Mouse (Mus musculus): ENCODE measurements at regions not wholly inside any gene's neighbourhood (a gene's known extent, or its start where the extent isn't known, plus 50 kb on each side); places are given as distances from the start of the nearest gene placed in this dataset.

DNA sequence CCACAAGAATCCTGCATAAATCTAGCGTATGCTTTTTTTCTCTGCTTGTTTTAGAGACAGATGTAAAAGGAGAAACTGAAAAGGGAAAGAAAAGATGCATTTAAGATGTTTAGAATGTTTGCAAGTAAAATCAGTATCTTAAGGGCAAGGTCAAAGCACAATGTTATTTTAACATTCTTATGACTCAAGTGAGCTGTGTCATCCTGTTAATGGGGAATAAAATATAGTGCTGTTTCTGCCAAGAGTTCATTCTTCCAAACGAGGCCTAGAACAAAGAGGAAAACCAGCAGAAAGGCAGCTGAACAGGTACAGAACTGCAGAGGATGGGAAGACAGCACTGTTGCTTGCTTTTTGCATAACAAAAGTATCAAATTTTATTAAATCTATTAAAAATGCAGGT is 156.7 kb upstream of the Tmtc1 start:
- no peak overlapping the region for H3K4me3 ChIP-seq (ENCODE audit: insufficient read depth in 1 of 2, low read depth in 1 of 2, low read length in 2 of 2, poor library complexity in 1 of 2, severe bottlenecking in 1 of 2)
- H3K36me3 ChIP-seq (ENCODE audit: control insufficient read depth, insufficient read depth, low read length, poor library complexity, severe bottlenecking), result no peaks in the 10 kb centered on the region
- no peaks in the 10 kb centered on the region for H3K9me3 ChIP-seq (ENCODE audit: control insufficient read depth, insufficient read depth, low read depth, low read length)
- no peak overlapping the region for H3K9ac ChIP-seq (ENCODE audit: insufficient read depth, low read depth, low read length, poor library complexity, severe bottlenecking)
- H3K27ac ChIP-seq (ENCODE audit: insufficient read depth, low read depth, low read length, poor library complexity, severe bottlenecking), result no peak overlapping the region
- peaks cover 0 to 2% of the 10 kb centered on the region in 2 experiments; a peak in 2 of 4 replicates for H3K4me1 ChIP-seq (ENCODE audit: control insufficient read depth in 2 of 2, insufficient read depth in 2 of 2, low read length in 2 of 2, poor library complexity in 1 of 2)
- TF ChIP-seq ZC3H11A (IDR thresholded peaks at IDR 0.05; ENCODE audit: borderline replicate concordance, low read depth, low read length) (no peak), CHD2 (IDR thresholded peaks at IDR 0.05; ENCODE audit: low read depth, low read length) (no peak), HCFC1 (IDR thresholded peaks at IDR 0.05; ENCODE audit: borderline replicate concordance, insufficient read depth, low read length) (no peak), MAFK (IDR thresholded peaks at IDR 0.05; ENCODE audit: insufficient read depth, low read depth, low read length) (no peak), ZNF384 (IDR thresholded peaks at IDR 0.05; ENCODE audit: low read depth, low read length) (no peak)
- in situ Hi-C loops (cut with MboI; ENCODE audit: low sequenced_read_pairs in 2 of 2, unreplicated experiment in 2 of 2), result no loop called here
- DNase-seq (ENCODE audit: low read depth, low spot score), result no peak

DNA sequence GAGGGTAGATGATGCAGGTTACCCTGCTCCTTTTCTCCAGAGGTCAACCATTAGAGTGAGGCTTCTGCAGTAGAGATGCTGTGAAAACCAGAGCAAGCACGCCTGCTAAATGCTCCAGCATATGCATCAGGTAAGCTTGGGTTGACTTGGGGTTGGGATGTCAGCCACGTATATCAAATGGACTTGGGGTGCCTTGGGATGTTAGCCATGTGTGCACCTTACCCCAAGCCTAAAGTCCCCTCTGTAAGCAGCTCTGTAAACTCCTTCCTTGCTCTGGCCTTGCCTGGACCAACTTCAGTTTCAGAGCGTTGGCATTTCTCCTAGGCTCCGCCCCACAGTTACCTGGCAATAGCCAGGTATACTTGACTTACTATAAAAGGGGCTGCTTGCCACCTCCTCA is 155.3 kb upstream of the Tmtc1 start:
- in situ Hi-C loops (cut with MboI; ENCODE audit: low sequenced_read_pairs in 2 of 2, unreplicated experiment in 2 of 2), result no loop called here
- H3K4me1 ChIP-seq (ENCODE audit: control insufficient read depth in 2 of 2, insufficient read depth in 2 of 2, low read length in 2 of 2, poor library complexity in 1 of 2), result peaks cover 0 to 2% of the 10 kb centered on the region in 2 experiments; a peak in 2 of 4 replicates

DNA sequence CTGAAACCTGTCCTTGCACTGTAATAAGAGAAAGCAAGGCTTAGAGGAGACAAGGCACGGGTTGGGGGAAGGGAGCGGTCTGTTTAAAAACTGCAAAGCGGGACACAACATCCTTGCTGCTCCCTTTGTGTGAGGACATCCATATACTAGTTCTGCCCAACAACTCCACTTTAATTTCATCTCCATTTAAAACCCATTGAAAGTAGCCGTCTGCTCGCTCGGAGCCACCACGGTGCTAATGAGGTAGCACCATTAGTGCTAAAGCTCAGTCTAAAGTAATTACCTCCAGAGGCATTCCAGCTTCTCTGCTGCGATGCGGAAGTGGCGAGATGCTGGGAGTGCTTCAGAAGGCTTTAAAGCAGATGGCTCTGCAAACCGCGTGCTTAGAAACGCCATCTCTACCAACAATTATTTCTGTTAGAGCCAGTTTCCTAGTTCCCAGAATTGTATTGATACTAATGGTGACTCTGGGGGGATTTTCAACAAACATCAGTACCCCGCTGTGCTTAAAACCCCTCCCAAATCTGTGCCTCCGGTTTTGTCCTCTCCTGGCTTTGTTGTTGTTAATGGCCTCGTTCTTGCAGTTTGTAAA is 154.7 kb upstream of the Tmtc1 start:
- no peak overlapping the region for H3K9ac ChIP-seq (ENCODE audit: insufficient read depth, low read depth, low read length, poor library complexity, severe bottlenecking)
- in situ Hi-C loops (cut with MboI; ENCODE audit: low sequenced_read_pairs in 2 of 2, unreplicated experiment in 2 of 2), result no loop called here

More for the DNA sequence above, 155.3 kb upstream of the Tmtc1 start:
- no peak for DNase-seq (ENCODE audit: low read depth, low spot score)
- TF ChIP-seq MAFK (IDR thresholded peaks at IDR 0.05; ENCODE audit: insufficient read depth, low read depth, low read length) (no peak), CHD2 (IDR thresholded peaks at IDR 0.05; ENCODE audit: low read depth, low read length) (no peak), HCFC1 (IDR thresholded peaks at IDR 0.05; ENCODE audit: borderline replicate concordance, insufficient read depth, low read length) (no peak), ZC3H11A (IDR thresholded peaks at IDR 0.05; ENCODE audit: borderline replicate concordance, low read depth, low read length) (no peak), ZNF384 (IDR thresholded peaks at IDR 0.05; ENCODE audit: low read depth, low read length) (no peak)
- Histone ChIP-seq H3K4me3 (ENCODE audit: insufficient read depth in 1 of 2, low read depth in 1 of 2, low read length in 2 of 2, poor library complexity in 1 of 2, severe bottlenecking in 1 of 2) (no peak overlapping the region), H3K9me3 (ENCODE audit: control insufficient read depth, insufficient read depth, low read depth, low read length) (no peaks in the 10 kb centered on the region), H3K27ac (ENCODE audit: insufficient read depth, low read depth, low read length, poor library complexity, severe bottlenecking) (no peak overlapping the region), H3K9ac (ENCODE audit: insufficient read depth, low read depth, low read length, poor library complexity, severe bottlenecking) (no peak overlapping the region), H3K36me3 (ENCODE audit: control insufficient read depth, insufficient read depth, low read length, poor library complexity, severe bottlenecking) (no peaks in the 10 kb centered on the region)

DNA sequence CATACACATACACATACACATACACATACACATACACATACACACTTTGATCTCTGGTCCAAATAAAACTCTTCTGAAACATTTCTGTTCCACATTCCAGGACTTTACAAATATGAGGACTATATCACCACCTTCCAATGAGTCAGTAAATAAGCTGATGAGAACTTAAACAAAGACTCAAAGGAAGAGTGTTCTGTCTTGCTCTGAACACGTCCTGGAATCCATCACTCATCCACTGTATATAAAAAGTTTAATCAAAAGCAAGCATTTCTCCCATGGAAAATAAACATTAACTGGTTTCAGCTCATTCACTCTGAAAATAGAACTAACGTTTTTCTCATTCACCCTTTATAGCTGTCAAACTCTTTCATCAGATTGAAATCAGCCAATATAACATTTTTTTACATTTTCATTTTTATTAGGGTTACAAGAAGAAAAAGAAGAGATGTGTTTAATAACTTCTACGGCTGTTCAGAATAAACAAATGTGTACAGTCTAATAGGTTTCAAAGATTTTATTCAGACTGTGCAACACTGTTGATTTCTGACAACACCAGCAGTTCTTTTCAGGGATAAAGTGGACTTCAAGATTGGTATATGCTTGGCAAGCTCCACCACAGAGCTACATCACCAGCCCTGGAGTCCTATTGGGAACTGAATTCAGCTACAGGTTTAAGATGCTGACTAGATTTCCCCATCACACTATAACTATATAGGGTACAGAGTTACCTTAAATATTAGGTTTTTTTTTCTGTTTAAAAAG is 151.0 kb upstream of the Tmtc1 start:
- Histone ChIP-seq H3K4me3 (ENCODE audit: insufficient read depth in 1 of 2, low read depth in 1 of 2, low read length in 2 of 2, poor library complexity in 1 of 2, severe bottlenecking in 1 of 2) (no peak overlapping the region), H3K27ac (ENCODE audit: insufficient read depth, low read depth, low read length, poor library complexity, severe bottlenecking) (no peak overlapping the region), H3K9me3 (ENCODE audit: control insufficient read depth, insufficient read depth, low read depth, low read length) (no peaks in the 10 kb centered on the region), H3K9ac (ENCODE audit: insufficient read depth, low read depth, low read length, poor library complexity, severe bottlenecking) (no peak overlapping the region), H3K4me1 (ENCODE audit: control insufficient read depth in 2 of 2, insufficient read depth in 2 of 2, low read length in 2 of 2, poor library complexity in 1 of 2) (peaks cover 0 to 2% of the 10 kb centered on the region in 2 experiments; a peak in 2 of 4 replicates), H3K36me3 (ENCODE audit: control insufficient read depth, insufficient read depth, low read length, poor library complexity, severe bottlenecking) (no peaks in the 10 kb centered on the region)
- no peak for DNase-seq (ENCODE audit: low read depth, low spot score)
- in situ Hi-C loops (cut with MboI; ENCODE audit: low sequenced_read_pairs in 2 of 2, unreplicated experiment in 2 of 2), result no loop called here
- TF ChIP-seq HCFC1 (IDR thresholded peaks at IDR 0.05; ENCODE audit: borderline replicate concordance, insufficient read depth, low read length), result no peak
- TF ChIP-seq MAFK (IDR thresholded peaks at IDR 0.05; ENCODE audit: insufficient read depth, low read depth, low read length), result no peak
- no peak for TF ChIP-seq CHD2 (IDR thresholded peaks at IDR 0.05; ENCODE audit: low read depth, low read length)

More for the DNA sequence above, 154.7 kb upstream of the Tmtc1 start:
- TF ChIP-seq HCFC1 (IDR thresholded peaks at IDR 0.05; ENCODE audit: borderline replicate concordance, insufficient read depth, low read length) (no peak), CHD2 (IDR thresholded peaks at IDR 0.05; ENCODE audit: low read depth, low read length) (peak; percentile 64; the same call in 1 of the 2 replicates)
- Histone ChIP-seq H3K4me3 (ENCODE audit: insufficient read depth in 1 of 2, low read depth in 1 of 2, low read length in 2 of 2, poor library complexity in 1 of 2, severe bottlenecking in 1 of 2) (no peak overlapping the region), H3K9me3 (ENCODE audit: control insufficient read depth, insufficient read depth, low read depth, low read length) (no peaks in the 10 kb centered on the region), H3K36me3 (ENCODE audit: control insufficient read depth, insufficient read depth, low read length, poor library complexity, severe bottlenecking) (no peaks in the 10 kb centered on the region), H3K27ac (ENCODE audit: insufficient read depth, low read depth, low read length, poor library complexity, severe bottlenecking) (no peak overlapping the region), H3K4me1 (ENCODE audit: control insufficient read depth in 2 of 2, insufficient read depth in 2 of 2, low read length in 2 of 2, poor library complexity in 1 of 2) (peaks cover 0 to 2% of the 10 kb centered on the region in 2 experiments; a peak in 2 of 4 replicates)
- DNase-seq (ENCODE audit: low read depth, low spot score), result peak; percentile 77

Measured in ES-E14 (cell line).